Mouse (Mus musculus) heart, postnatal 4 days (tissue): ENCODE measurements around the gene Arhgap17. TPM values are rescaled to one million over a fixed set of nuclear protein-coding genes. Genes with fewer than 3 reads are reported as not detected.
A peak's percentile ranks its signal among the peaks of the same experiment; 100 is the strongest.

Source experiments
- DNase-seq: peaks from one replicate; pipeline ENCODE4 v3.0.0; 2021
- total RNA-seq, 2 experiments: library from RNA; stranded (reverse); gene quantifications; 2 replicates each; pipeline ENCODE4 v1.2.3; 2021

The Arhgap17 gene
- total RNA-seq, 2 experiments from 2014 or later: 20.2 to 22.0 TPM

GRCm38 (mm10) chr7:123368778-123369746 is 653 bp downstream of the Arhgap17 start:
- peak; percentile 61 for DNase-seq

GRCm38 (mm10) chr7:123368187-123368586 is 1.5 kb downstream of the Arhgap17 start:
- no peak for DNase-seq

DNA sequence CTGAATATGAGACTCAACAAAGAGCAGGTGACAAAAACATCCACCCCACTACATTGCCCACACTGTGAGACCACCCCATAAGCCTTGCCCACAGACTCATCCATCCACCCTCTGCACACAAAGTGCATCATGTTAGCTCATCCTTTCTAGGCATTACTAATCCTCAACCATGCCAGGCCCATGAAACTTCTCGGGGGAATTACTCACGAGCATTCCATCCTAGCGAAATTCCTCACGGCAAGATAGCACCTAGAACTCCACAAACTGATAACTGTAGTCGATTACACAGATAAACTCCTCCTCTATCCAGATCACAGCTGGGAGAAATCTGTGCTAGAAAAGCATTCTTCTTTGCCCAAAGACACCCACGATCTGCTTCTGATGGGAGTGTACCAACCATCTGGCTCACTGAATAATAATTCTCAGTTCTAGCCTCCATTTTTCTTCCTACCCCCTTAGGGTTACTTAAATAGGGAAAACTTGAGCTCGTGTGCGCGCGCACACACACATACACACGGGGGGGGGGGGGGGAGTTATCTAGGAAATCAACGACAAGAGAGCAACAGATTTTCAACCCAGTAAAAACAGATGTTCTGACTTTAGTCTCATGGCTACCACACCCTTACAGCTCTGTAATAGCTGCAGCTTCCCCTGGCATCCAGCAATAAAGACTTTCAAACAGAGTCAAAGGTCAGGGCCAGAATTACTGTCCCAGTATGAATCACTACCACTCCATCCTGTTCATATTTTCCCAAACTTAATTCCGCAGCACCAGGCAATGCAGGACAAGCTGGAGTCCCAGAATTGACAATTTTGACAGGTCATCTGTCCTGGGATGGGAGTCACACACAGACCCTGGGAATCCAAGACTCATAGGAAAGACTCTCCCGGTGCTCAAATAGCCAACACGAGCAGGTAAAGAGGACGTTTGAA is 2.2 kb downstream of the Arhgap17 start:
- no peak for DNase-seq

- DNase-seq: no peak
These were observed 2.9 kb downstream of the Arhgap17 start for GRCm38 (mm10) chr7:123366806-123367205.

DNA sequence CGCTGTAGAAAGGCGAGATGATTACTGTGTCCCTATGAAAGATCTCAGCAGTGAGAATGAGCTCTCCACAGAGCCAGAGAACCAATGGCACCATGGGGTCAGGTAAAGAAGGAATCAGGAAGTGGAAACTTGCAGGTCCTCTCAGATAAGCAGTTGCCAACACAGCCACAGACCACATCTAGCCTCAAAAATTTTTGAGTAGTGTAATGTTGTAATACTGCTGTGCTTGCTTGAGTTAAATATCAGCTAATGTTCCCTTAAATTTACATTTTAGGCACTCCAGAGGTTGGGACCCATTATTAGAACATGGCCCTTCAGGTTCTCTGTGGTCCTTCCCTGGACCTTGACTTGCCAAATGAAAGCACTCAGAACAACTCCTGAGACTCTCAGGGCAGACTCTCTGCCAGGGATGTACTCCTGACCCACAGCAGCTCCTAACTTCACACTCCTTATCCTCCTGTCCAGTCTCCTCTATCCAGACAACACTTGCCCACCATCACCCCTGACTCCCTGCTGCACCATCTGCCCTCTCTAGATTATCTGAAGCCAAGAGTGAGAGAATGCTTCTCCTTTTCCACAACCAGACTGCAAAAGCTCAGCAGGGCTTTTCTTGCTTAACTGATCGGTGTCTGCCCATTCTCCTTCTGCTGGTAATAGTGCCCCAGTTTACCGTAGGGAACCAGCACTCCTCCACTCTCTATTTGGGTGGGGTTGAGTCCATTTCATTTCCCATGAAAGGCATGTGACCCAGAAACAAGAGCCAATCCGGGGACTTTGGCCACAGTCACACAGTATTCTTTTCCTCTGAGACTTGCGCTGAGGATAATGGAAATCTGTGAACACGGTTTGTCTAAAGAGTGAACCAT is 3.6 kb downstream of the Arhgap17 start:
- DNase-seq: no peak

- DNase-seq: no peak
These were observed 5.7 kb downstream of the Arhgap17 start for GRCm38 (mm10) chr7:123363971-123364370.

- DNase-seq: no peak
These were observed 6.9 kb downstream of the Arhgap17 start for GRCm38 (mm10) chr7:123362806-123363205.

DNA sequence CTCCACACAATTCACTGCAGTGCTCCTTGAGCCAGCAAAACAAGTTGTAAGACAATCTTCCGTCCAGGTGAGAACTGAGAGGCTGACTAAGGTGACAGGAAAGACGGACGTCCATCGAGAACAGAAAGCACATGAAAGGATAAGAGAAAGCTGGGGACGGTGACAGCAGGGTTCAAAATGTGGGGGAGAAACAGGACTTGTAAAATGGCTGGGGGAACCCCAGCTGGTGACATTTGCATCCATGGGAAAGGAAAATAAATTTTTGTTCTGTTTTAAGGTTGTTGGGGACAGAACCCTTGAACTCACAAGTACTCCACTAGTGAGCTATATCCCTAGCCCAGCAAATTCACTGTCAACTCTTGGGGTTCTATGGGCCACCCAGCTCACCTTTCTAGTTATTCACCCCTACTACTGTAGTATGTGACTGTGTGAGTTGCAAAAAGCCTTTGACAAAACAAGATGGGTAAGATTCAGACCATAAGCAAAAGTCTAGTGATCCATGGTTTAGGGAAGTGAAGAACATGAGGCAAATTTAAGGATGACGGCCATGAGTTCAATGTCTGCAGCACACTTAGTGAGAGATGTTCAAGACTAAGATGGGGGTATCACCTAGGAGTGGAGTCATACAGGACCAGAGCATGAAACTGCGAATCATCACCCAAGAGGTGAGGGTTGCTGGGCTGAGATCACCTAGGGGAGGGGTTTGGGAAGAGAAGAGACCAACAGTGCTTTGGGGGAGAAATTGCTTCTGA is 8.3 kb downstream of the Arhgap17 start:
- DNase-seq: no peak

GRCm38 (mm10) chr7:123360185-123360584 is 9.5 kb downstream of the Arhgap17 start:
- DNase-seq: no peak

DNA sequence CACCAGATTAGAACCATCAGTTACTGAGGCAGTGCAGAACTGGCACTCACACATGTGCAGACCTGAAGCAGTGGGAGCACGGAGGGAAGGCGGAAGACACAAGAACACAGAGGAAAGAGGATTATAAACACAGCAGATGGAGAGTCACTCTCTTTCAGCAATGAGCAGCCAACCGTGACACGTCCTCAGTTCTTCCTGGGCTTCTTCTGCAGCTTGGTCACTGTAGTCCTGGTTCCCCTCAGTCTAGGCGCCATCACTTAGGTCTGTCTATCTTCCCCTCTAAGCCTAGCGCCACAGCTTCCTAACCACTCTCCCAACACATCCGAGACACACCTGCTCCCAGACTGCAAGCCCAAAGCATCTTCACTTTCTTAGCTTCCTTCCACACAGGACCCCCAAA is 10.6 kb downstream of the Arhgap17 start:
- no peak for DNase-seq

DNA sequence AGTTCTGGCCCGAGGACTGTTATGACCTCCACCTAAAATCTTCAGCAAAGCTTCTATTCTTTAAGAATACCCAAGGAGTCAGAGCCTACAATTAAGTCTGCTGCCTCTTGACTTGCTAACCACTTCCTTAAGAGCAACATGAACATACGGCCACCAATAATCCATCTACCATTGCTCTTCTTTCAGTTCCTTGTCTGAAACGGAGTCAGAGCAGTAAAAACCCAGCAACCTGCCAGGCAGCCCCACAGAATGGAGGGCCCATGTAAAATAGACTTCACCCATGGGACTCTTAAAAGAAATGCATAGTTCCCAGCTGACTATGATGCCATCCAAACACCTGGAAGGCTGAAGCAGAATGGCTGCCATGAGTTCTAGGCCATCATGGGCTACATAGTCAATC is 13.6 kb downstream of the Arhgap17 start:
- DNase-seq: no peak

DNA sequence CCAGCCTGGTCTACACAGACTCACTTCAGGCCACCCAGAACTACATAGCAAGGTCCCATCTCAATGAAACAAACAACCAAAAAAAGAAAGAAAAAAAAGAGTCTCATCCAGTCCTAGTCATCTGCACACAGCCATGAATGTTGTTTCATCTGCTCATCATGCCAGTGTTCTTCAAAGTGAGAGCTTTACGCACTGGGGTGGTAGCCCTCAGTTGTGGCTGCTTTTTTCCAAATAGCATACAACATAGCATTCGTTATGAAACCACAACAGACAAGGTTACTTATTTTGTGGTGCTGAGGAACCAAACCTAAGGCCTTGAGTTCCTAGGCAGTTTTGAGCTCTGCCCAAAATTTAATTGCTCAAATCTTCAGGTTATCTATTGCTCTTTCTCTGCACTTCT is 14.9 kb downstream of the Arhgap17 start:
- DNase-seq: no peak

DNA sequence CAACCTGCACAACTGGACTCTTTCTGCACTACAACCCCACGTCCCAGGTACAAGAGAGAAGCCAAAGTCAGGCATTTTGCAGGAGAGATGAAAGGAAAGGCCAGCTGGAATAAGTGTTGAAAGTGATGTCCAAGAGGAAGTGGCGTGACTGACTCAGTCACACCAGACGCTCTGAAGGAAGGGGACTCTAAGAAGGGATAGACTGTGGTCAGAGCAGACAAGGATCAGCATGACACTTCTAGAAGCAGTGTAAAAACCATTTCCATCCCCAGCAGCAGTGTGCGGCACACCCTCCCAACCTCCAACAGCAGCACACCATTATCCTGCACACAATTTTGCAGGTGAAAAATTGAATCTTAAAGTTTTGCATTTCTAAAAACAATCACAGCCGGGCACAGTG is 15.3 kb downstream of the Arhgap17 start:
- no peak for DNase-seq

DNA sequence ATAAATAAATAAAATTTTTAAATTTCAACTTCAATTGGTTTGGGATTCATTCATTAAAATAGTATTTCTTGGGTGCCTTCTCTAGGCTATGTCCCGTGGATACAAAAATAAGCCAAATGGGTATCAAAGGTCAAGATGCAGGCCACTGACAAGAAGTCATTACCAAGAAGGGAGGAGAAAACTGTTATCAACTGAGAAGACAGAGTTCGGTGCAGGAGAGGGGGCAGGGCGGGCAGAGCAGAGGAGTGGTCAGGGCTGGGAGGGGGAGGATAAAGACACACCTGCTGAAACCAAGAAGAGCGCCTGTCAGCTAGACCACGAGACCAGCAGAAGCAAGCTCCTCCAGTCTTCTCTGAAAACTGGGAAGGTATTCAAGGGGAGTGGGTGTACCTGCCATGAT is 15.8 kb downstream of the Arhgap17 start:
- no peak for DNase-seq

DNA sequence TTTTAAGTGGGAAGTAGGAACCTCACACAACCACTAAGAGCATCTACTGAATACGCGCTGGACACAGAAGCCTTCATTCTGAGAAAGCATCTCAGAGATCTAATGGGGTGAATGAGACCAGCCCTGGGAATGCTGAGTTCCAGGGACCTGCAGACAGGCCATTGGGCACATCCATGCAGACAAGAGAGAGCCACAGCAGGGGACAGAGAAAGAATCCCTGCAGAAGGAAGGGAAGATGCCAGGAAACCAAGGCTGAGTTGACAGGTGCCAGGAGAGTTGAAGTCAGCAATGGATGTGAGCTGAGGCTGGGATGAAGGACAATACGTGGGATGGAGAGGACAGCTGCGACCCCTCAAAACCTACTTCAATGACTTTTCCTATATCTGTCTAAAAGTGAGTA is 16.6 kb downstream of the Arhgap17 start:
- no peak for DNase-seq

DNA sequence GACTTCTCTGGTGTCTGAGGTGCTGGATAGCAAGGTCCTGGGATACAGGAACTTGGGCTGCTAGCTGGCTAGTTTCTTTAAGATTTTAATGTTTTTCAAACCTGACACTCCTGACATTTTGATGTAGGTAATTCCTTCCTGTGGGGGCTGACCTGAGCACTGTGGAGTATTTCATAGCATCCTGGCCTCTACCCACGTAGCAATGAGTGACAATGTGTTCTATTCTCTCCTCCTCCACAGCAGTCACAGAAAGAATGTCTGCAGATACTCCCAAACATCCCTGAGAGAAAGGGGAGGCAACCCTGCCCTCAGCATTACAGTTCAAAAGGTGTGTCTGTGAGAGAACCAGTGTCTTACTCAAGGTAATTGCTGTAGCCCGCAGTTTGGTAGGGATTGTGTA is 19.5 kb downstream of the Arhgap17 start:
- no peak for DNase-seq

DNA sequence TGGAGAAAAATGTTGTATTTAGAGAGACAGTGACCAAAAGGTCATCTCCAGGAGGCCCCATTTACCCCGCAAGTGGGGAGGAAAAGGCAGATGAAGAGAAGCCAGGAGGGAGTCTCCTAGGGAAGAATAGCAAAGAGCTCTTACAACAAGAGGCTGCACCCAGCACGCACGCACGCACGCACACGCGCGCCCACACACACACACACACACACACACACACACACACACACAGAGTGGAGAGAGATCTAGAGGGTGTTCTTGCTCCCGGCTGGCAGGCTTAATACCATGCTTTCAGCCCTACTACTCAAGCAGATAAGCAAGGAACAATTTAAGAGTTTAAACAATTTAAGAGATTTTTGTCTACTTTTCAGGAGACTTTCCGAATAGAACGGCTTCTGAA is 19.9 kb downstream of the Arhgap17 start:
- no peak for DNase-seq

DNA sequence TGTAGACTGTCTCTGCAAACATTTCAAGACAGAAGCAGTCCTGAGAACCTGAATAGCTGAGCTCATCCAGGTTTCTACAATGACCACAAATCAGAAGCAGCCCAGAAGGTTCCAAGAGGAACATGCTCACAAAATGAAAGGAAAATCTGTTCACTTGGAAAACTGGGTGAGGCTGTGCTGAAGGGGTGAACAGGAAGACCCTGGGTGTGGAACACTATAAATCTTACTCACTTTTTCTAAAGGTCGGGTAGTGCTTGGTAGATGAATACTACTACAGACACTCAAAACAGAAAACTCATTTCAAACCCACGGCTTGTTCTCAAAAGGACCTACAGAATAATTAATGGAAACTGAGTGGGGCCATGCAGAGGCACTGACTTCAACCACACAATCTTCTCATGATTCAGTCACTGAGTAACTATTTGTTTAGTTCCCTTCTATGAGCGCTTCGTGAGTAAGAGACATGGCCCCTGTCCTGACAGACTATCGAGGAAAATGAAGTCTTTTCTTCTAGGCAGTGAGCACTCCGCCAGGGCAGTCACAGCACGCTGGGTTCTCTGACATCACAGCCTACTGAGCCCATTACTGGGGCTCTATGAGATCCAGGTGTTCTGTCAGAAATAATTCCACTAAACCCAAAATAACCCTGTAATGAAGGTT is 23.0 kb downstream of the Arhgap17 start:
- DNase-seq: no peak

GRCm38 (mm10) chr7:123345041-123345544 is 24.6 kb downstream of the Arhgap17 start:
- no peak for DNase-seq

- DNase-seq: no peak
These were observed 25.5 kb downstream of the Arhgap17 start for GRCm38 (mm10) chr7:123344079-123344780.
